Comparison of ENCODE assay signal across 8 mouse cellular contexts in genomic region chr1:134405509-134406413, GRCm38 (mm10). TPM values are rescaled to one million over a fixed set of nuclear protein-coding genes. Genes with fewer than 3 reads are reported as not detected.
DNase-seq lines count a peak whose midpoint lies in the region; ATAC-seq and TF ChIP-seq lines count a peak whose summit lies in the region.

Gene Cyb5r1, plus strand, starts transcription at chr1:134405559.

- H3K4me1 ChIP-seq in hindbrain, embryonic 10.5 days (replicated peaks) = peaks cover 26% of the 10 kb centered on the region
- H3K4me1 ChIP-seq in lung, postnatal 0 days (ENCODE audit: insufficient read depth, low read depth, low read length) = peaks cover 5% of the 10 kb centered on the region

- DNase-seq in Muller cell, postnatal 12 days (ENCODE audit: inconsistent ontology term) = peak; percentile 93
- DNase-seq in cerebellum, postnatal 10 days = peak; percentile 77 to 84
- DNase-seq in frontal cortex, adult 2 months (ENCODE audit: extremely low spot score in 1 of 2, low spot score in 1 of 2) = peak; percentile 36 to 73
- peak; percentile 87 for DNase-seq in hindbrain, embryonic 10.5 days (ENCODE audit: low spot score)
- DNase-seq in layer of hippocampus, adult 9-11 months = peak; percentile 63
- DNase-seq in lung, postnatal 0 days (ENCODE audit: low spot score) = peak; percentile 85
- DNase-seq in ovary, postnatal 14 days (ENCODE audit: low spot score) = peak; percentile 58
- DNase-seq in thymus, postnatal 14 days = peak; percentile 88

- H3K9ac ChIP-seq in lung, postnatal 0 days (replicated peaks; ENCODE audit: low read depth) = peak within 1 kb of the TSS; percentile 62

- peak within 1 kb of the TSS; percentile 81 for H3K4me3 ChIP-seq in hindbrain, embryonic 10.5 days
- peak within 1 kb of the TSS; percentile 70 for H3K4me3 ChIP-seq in lung, postnatal 0 days (ENCODE audit: low read depth, low read length)

- TF ChIP-seq EP300 in lung, postnatal 0 days (IDR thresholded peaks at IDR 0.05) = no peak

- H3K4me2 ChIP-seq in lung, postnatal 0 days (replicated peaks; ENCODE audit: low read depth, low read length) = peak within 1 kb of the TSS; percentile 92

- no peak for TF ChIP-seq CTCF in lung, postnatal 0 days (IDR thresholded peaks at IDR 0.05)

- no peaks in the 10 kb centered on the region for H3K27me3 ChIP-seq in hindbrain, embryonic 10.5 days (ENCODE audit: insufficient read depth, poor library complexity, severe bottlenecking)
- H3K27me3 ChIP-seq in lung, postnatal 0 days (replicated peaks; ENCODE audit: insufficient read depth, low read length) = no peaks in the 10 kb centered on the region

- 2% methylated on average over 43 of the region's 43 CpGs for WGBS in hindbrain, embryonic 10.5 days
- WGBS in lung, postnatal 0 days = 2% methylated on average over 39 of the region's 43 CpGs

- peak within 1 kb of the TSS; percentile 87 for H3K27ac ChIP-seq in hindbrain, embryonic 10.5 days
- peak within 1 kb of the TSS; percentile 57 for H3K27ac ChIP-seq in lung, postnatal 0 days (ENCODE audit: low read length)

- peak; percentile 97 for ATAC-seq in lung, postnatal 0 days

- peaks cover 34% of the 10 kb centered on the region for H3K36me3 ChIP-seq in hindbrain, embryonic 10.5 days
- H3K36me3 ChIP-seq in lung, postnatal 0 days (ENCODE audit: insufficient read depth, low read length) = no peaks in the 10 kb centered on the region

- no peaks in the 10 kb centered on the region for H3K9me3 ChIP-seq in hindbrain, embryonic 10.5 days
- no peaks in the 10 kb centered on the region for H3K9me3 ChIP-seq in lung, postnatal 0 days (ENCODE audit: low read length)

RNA-seq across cellular contexts. Expression of gene Cyb5r1, which starts in this region (rescaled TPM):
- 14.0 and 15.9 TPM in 2 replicates for polyA plus RNA-seq in frontal cortex, adult 2 months (2012; rRNA removed)
- polyA plus RNA-seq in hindbrain, embryonic 10.5 days (2016; fragmentation: Nextera tagmentation; extraction: Ambion mirVana) = 27.3 and 31.2 TPM in 2 replicates
- 15.3 and 22.2 TPM in 2 replicates for polyA plus RNA-seq in lung, postnatal 0 days (2015; fragmentation: Nextera tagmentation; extraction: Ambion mirVana)

Comparison
In these comparisons a context has a peak if more than half of its experiments do, and no peak if none do; other contexts are left out.
1. Peak in every context shown above with its lines: DNase-seq, ATAC-seq, H3K4me3 ChIP-seq and H3K27ac ChIP-seq.